Mouse (Mus musculus): Measurements from ENCODE around the gene 2010315B03Rik. TPM values are rescaled to one million over a fixed set of nuclear protein-coding genes. Genes with fewer than 3 reads are reported as not detected.
"Not testable (repeated sequence)": the region's sequence is repeated elsewhere in the genome, so short reads cannot be mapped to it uniquely, and the experiment has no call there.

The 2010315B03Rik gene
- polyA plus RNA-seq, 1 experiment from 2014 or later: 7.7 TPM

- H3K27ac ChIP-seq: no peak overlapping the region
- no peak overlapping the region for H3K9ac ChIP-seq
- no peaks in the 10 kb centered on the region for H3K27me3 ChIP-seq
- 75% methylated on average over 4 of the region's 4 CpGs for WGBS
- H3K4me3 ChIP-seq: no peak overlapping the region
- H3K36me3 ChIP-seq: no peaks in the 10 kb centered on the region
- H3K9me3 ChIP-seq: no peaks in the 10 kb centered on the region
- H3K4me2 ChIP-seq (replicated peaks): no peak overlapping the region
- H3K4me1 ChIP-seq: no peaks in the 10 kb centered on the region
- no peak for ATAC-seq (ENCODE audit: low FRiP score, low read depth)
Measured at GRCm38 (mm10) chr9:124262987-124263717, 49.3 kb downstream of the 2010315B03Rik start.

- no peaks in the 10 kb centered on the region for H3K36me3 ChIP-seq
- no peak overlapping the region for H3K4me3 ChIP-seq
- no peak for ATAC-seq (ENCODE audit: low FRiP score, low read depth)
- no peak overlapping the region for H3K9ac ChIP-seq
- no peak overlapping the region for H3K4me2 ChIP-seq (replicated peaks)
- 77% methylated on average over 4 of the region's 4 CpGs for WGBS
- peaks cover 16% of the 10 kb centered on the region for H3K9me3 ChIP-seq
- H3K4me1 ChIP-seq: no peaks in the 10 kb centered on the region
- H3K27me3 ChIP-seq: no peaks in the 10 kb centered on the region
- no peak overlapping the region for H3K27ac ChIP-seq
Measured at GRCm38 (mm10) chr9:124258067-124258556, 54.4 kb downstream of the 2010315B03Rik start.

GRCm38 (mm10) chr9:124257200-124258066, 55.1 kb downstream of the 2010315B03Rik start:
- H3K36me3 ChIP-seq: no peaks in the 10 kb centered on the region
- H3K9me3 ChIP-seq: peaks cover 16% of the 10 kb centered on the region
- H3K4me3 ChIP-seq: no peak overlapping the region
- H3K9ac ChIP-seq: no peak overlapping the region
- peak; percentile 40; the same call in 1 of the 2 replicates for ATAC-seq (ENCODE audit: low FRiP score, low read depth)
- no peaks in the 10 kb centered on the region for H3K4me1 ChIP-seq
- 55% methylated on average over 1 of the region's 1 CpGs for WGBS
- no peak overlapping the region for H3K4me2 ChIP-seq (replicated peaks)
- no peaks in the 10 kb centered on the region for H3K27me3 ChIP-seq
- no peak overlapping the region for H3K27ac ChIP-seq

- not testable (repeated sequence) for H3K4me2 ChIP-seq (replicated peaks); H3K27me3 ChIP-seq; H3K4me3 ChIP-seq; H3K4me1 ChIP-seq; H3K9ac ChIP-seq; H3K27ac ChIP-seq; H3K36me3 ChIP-seq
- peaks cover 16% of the 10 kb centered on the region for H3K9me3 ChIP-seq
- WGBS: 21% methylated on average over 1 of the region's 1 CpGs
- peak; percentile 66; the same call in 1 of the 2 replicates for ATAC-seq (ENCODE audit: low FRiP score, low read depth)
Measured at GRCm38 (mm10) chr9:124256271-124257199, 56.0 kb downstream of the 2010315B03Rik start.

GRCm38 (mm10) chr9:124251438-124251837, 61.1 kb downstream of the 2010315B03Rik start:
- no peak for ATAC-seq (ENCODE audit: low FRiP score, low read depth)
- Histone ChIP-seq H3K9ac (no peak overlapping the region), H3K4me2 (replicated peaks) (no peak overlapping the region), H3K4me1 (no peaks in the 10 kb centered on the region), H3K36me3 (no peaks in the 10 kb centered on the region), H3K4me3 (no peak overlapping the region), H3K27ac (no peak overlapping the region), H3K9me3 (peaks cover 4% of the 10 kb centered on the region), H3K27me3 (no peaks in the 10 kb centered on the region)

Other genes starting within 250 kb of the 2010315B03Rik start
- gene Ccr2, start 210.7 kb downstream of the 2010315B03Rik start, polyA plus RNA-seq (2015; fragmentation: Nextera tagmentation; extraction: Ambion mirVana): 2.0 and 2.7 TPM in 2 replicates
- 0.39 and 0.65 TPM in 2 replicates for gene Ccr5, start 191.2 kb downstream of the 2010315B03Rik start, polyA plus RNA-seq (2015; fragmentation: Nextera tagmentation; extraction: Ambion mirVana)
- 119 and 136 TPM in 2 replicates for gene Ppp2r3d, start 164.2 kb upstream of the 2010315B03Rik start, polyA plus RNA-seq (2015; fragmentation: Nextera tagmentation; extraction: Ambion mirVana)
- not detected in 2 replicates for gene Gm21836, start 181.1 kb upstream of the 2010315B03Rik start, polyA plus RNA-seq (2015; fragmentation: Nextera tagmentation; extraction: Ambion mirVana)

All from limb, embryonic 13.5 days (tissue).